Mouse (Mus musculus): ENCODE measurements at regions not wholly inside any gene's neighbourhood (a gene's known extent, or its start where the extent isn't known, plus 50 kb on each side); places are given as distances from the start of the nearest gene placed in this dataset.

DNA sequence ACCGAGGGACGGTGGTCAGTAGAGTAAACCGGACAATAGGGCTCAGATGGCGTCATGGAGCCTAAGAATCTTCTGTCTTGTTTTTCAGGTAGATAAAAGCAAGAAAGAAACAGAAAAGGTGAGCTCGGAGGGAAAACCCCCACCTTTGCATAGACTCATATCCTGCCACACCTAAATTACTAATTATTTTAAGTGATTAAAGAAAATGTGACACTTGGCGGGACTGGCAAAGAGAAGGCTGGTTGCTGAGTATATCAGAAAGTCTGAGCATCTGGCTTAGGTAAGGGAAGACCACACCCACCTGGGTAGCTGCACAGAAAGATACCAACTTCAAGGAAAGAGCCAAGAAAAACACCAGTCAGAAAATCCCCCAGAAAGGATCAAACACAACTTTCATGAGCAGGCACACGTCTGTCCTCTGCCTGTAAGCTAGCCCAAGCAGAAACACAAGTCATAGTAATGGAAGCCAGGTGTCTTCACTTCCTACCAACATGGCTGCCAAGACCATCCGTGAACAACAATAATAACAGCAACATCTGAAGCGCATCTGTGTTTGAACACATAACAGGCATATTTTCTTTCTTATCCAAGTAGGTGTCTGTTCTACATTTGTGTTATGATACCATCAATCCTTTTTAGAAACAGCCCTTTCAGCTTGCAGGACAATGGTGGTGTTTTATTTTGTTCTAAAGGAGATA is 198.3 kb upstream of the Jarid2 start:
- no peak overlapping the region for H3K27ac ChIP-seq
- H3K36me3 ChIP-seq (ENCODE audit: insufficient read depth, low read length), result no peaks in the 10 kb centered on the region
- no peak overlapping the region for H3K9ac ChIP-seq (ENCODE audit: low read depth, low read length)
- DNase-seq (ENCODE audit: low spot score) (no peak), ATAC-seq (replicated peaks; ENCODE audit: low FRiP score, low read depth) (no peak)
- WGBS, result 89% methylated on average over 9 of the region's 9 CpGs
- H3K4me1 ChIP-seq (replicated peaks; ENCODE audit: insufficient read depth, low read length), result no peaks in the 10 kb centered on the region
- TF ChIP-seq CTCF (IDR thresholded peaks at IDR 0.05; ENCODE audit: low read depth), result no peak
- no peak overlapping the region for H3K4me3 ChIP-seq (replicated peaks; ENCODE audit: low read depth, low read length)
- no peak overlapping the region for H3K4me2 ChIP-seq (ENCODE audit: low read length)
- no peaks in the 10 kb centered on the region for H3K27me3 ChIP-seq (ENCODE audit: insufficient read depth, low read length)
- H3K9me3 ChIP-seq (replicated peaks; ENCODE audit: low read length), result no peaks in the 10 kb centered on the region

- TF ChIP-seq CTCF (IDR thresholded peaks at IDR 0.05; ENCODE audit: low read depth), result no peak
- ATAC-seq (replicated peaks; ENCODE audit: low FRiP score, low read depth) (no peak), DNase-seq (ENCODE audit: low spot score) (no peak)
- Histone ChIP-seq H3K36me3 (ENCODE audit: insufficient read depth, low read length) (no peaks in the 10 kb centered on the region), H3K4me3 (replicated peaks; ENCODE audit: low read depth, low read length) (no peak overlapping the region), H3K4me1 (replicated peaks; ENCODE audit: insufficient read depth, low read length) (no peaks in the 10 kb centered on the region), H3K9me3 (replicated peaks; ENCODE audit: low read length) (no peaks in the 10 kb centered on the region), H3K27me3 (ENCODE audit: insufficient read depth, low read length) (no peaks in the 10 kb centered on the region), H3K9ac (ENCODE audit: low read depth, low read length) (no peak overlapping the region), H3K4me2 (ENCODE audit: low read length) (no peak overlapping the region), H3K27ac (no peak overlapping the region)
- 60% methylated on average over 11 of the region's 11 CpGs for WGBS
These were observed 196.6 kb upstream of the Jarid2 start for GRCm38 (mm10) chr13:44532631-44533180.

GRCm38 (mm10) chr13:44534575-44535080 is 194.6 kb upstream of the Jarid2 start:
- no peaks in the 10 kb centered on the region for H3K4me1 ChIP-seq (replicated peaks; ENCODE audit: insufficient read depth, low read length)
- WGBS, result 90% methylated on average over 6 of the region's 6 CpGs
- ATAC-seq (replicated peaks; ENCODE audit: low FRiP score, low read depth) (no peak), DNase-seq (ENCODE audit: low spot score) (no peak)
- H3K27ac ChIP-seq, result no peak overlapping the region
- H3K9ac ChIP-seq (ENCODE audit: low read depth, low read length), result no peak overlapping the region
- H3K36me3 ChIP-seq (ENCODE audit: insufficient read depth, low read length), result no peaks in the 10 kb centered on the region
- H3K4me2 ChIP-seq (ENCODE audit: low read length), result no peak overlapping the region
- no peaks in the 10 kb centered on the region for H3K27me3 ChIP-seq (ENCODE audit: insufficient read depth, low read length)
- H3K9me3 ChIP-seq (replicated peaks; ENCODE audit: low read length), result no peaks in the 10 kb centered on the region
- TF ChIP-seq CTCF (IDR thresholded peaks at IDR 0.05; ENCODE audit: low read depth), result no peak
- H3K4me3 ChIP-seq (replicated peaks; ENCODE audit: low read depth, low read length), result no peak overlapping the region

- ATAC-seq (replicated peaks; ENCODE audit: low FRiP score, low read depth), result no peak
- Histone ChIP-seq H3K4me3 (replicated peaks; ENCODE audit: low read depth, low read length) (no peak overlapping the region), H3K27me3 (ENCODE audit: insufficient read depth, low read length) (no peaks in the 10 kb centered on the region), H3K27ac (no peak overlapping the region), H3K4me1 (replicated peaks; ENCODE audit: insufficient read depth, low read length) (no peaks in the 10 kb centered on the region), H3K9me3 (replicated peaks; ENCODE audit: low read length) (no peaks in the 10 kb centered on the region), H3K36me3 (ENCODE audit: insufficient read depth, low read length) (no peaks in the 10 kb centered on the region), H3K4me2 (ENCODE audit: low read length) (no peak overlapping the region), H3K9ac (ENCODE audit: low read depth, low read length) (no peak overlapping the region)
- TF ChIP-seq CTCF (IDR thresholded peaks at IDR 0.05; ENCODE audit: low read depth), result no peak
- peak; percentile 21 for DNase-seq (ENCODE audit: low spot score)
- WGBS, result 75% methylated on average over 18 of the region's 18 CpGs
These were observed 193.8 kb upstream of the Jarid2 start for GRCm38 (mm10) chr13:44535441-44535840.

- no peaks in the 10 kb centered on the region for H3K36me3 ChIP-seq (ENCODE audit: insufficient read depth, low read length)
These were observed 191.0 kb upstream of the Jarid2 start for GRCm38 (mm10) chr13:44538238-44538637.

GRCm38 (mm10) chr13:44540401-44540800 is 188.9 kb upstream of the Jarid2 start:
- 47% methylated on average over 4 of the region's 4 CpGs for WGBS
- Histone ChIP-seq H3K27ac (no peak overlapping the region), H3K36me3 (ENCODE audit: insufficient read depth, low read length) (no peaks in the 10 kb centered on the region), H3K27me3 (ENCODE audit: insufficient read depth, low read length) (no peaks in the 10 kb centered on the region), H3K9ac (ENCODE audit: low read depth, low read length) (no peak overlapping the region), H3K4me1 (replicated peaks; ENCODE audit: insufficient read depth, low read length) (no peaks in the 10 kb centered on the region), H3K4me2 (ENCODE audit: low read length) (no peak overlapping the region), H3K4me3 (replicated peaks; ENCODE audit: low read depth, low read length) (no peak overlapping the region), H3K9me3 (replicated peaks; ENCODE audit: low read length) (no peaks in the 10 kb centered on the region)
- TF ChIP-seq CTCF (IDR thresholded peaks at IDR 0.05; ENCODE audit: low read depth), result no peak
- DNase-seq (ENCODE audit: low spot score), result no peak
- no peak for ATAC-seq (replicated peaks; ENCODE audit: low FRiP score, low read depth)

More at GRCm38 (mm10) chr13:44538238-44538637, 191.0 kb upstream of the Jarid2 start:
- H3K4me3 ChIP-seq (replicated peaks; ENCODE audit: low read depth, low read length), result no peak overlapping the region
- WGBS, result 93% methylated on average over 7 of the region's 7 CpGs
- H3K9me3 ChIP-seq (replicated peaks; ENCODE audit: low read length), result no peaks in the 10 kb centered on the region
- no peaks in the 10 kb centered on the region for H3K4me1 ChIP-seq (replicated peaks; ENCODE audit: insufficient read depth, low read length)
- H3K9ac ChIP-seq (ENCODE audit: low read depth, low read length), result no peak overlapping the region
- no peak for DNase-seq (ENCODE audit: low spot score)
- TF ChIP-seq CTCF (IDR thresholded peaks at IDR 0.05; ENCODE audit: low read depth), result no peak
- H3K27me3 ChIP-seq (ENCODE audit: insufficient read depth, low read length), result no peaks in the 10 kb centered on the region
- H3K27ac ChIP-seq, result no peak overlapping the region
- ATAC-seq (replicated peaks; ENCODE audit: low FRiP score, low read depth), result no peak
- no peak overlapping the region for H3K4me2 ChIP-seq (ENCODE audit: low read length)

All from kidney, postnatal 0 days (tissue).